Mouse (Mus musculus): Measurements from ENCODE around the gene Gm3604. TPM values are rescaled to one million over a fixed set of nuclear protein-coding genes. Genes with fewer than 3 reads are reported as not detected.
"Not testable (repeated sequence)": the region's sequence is repeated elsewhere in the genome, so short reads cannot be mapped to it uniquely, and the experiment has no call there.

The Gm3604 gene
- polyA plus RNA-seq (2015; fragmentation: Nextera tagmentation; extraction: Ambion mirVana): 2.4 and 3.1 TPM in 2 replicates

DNA sequence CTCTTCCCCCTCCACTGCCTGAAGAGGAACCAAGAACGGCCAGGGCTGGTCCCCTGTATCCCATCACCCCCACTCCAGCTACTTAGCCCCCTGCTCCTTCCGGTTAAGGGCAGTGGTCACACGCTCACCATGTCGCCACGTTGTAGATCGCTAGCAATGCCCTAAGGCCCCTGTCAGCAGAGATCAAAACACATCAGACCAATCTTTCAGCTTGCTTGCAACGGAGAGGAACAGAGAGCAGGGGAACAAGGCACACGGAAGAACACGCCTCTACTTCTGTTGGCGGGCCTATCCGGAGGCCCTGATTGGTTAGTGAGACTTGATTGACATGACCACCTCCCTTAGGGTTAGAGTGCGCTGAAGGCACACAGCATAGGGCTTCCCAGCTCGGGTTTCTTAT is at the start of gene Gm3604:
Gene Gm3604, minus strand, starts transcription at position 226 of the 400 bp plus-strand sequence.
- not testable (repeated sequence) for H3K27me3 ChIP-seq (replicated peaks; ENCODE audit: control insufficient read depth, insufficient read depth, low read length); H3K4me1 ChIP-seq (replicated peaks; ENCODE audit: control insufficient read depth, insufficient read depth, low read length); H3K27ac ChIP-seq (ENCODE audit: low read length); H3K36me3 ChIP-seq (ENCODE audit: control insufficient read depth, insufficient read depth); ATAC-seq; H3K9me3 ChIP-seq (ENCODE audit: control insufficient read depth, low read length)
- Histone ChIP-seq H3K4me3 (replicated peaks; ENCODE audit: low read length) (peak within 1 kb of the TSS; percentile 40), H3K9ac (replicated peaks; ENCODE audit: low read depth, low read length) (peak within 1 kb of the TSS; percentile 32; the same call in 1 of the 2 replicates), H3K4me2 (ENCODE audit: low read length) (peak within 1 kb of the TSS; percentile 26; the same call in 1 of the 2 replicates)
- 8% methylated on average over 13 of the region's 13 CpGs for WGBS

- H3K4me1 ChIP-seq (replicated peaks; ENCODE audit: control insufficient read depth, insufficient read depth, low read length); H3K9ac ChIP-seq (replicated peaks; ENCODE audit: low read depth, low read length); H3K27ac ChIP-seq (ENCODE audit: low read length); ATAC-seq; H3K9me3 ChIP-seq (ENCODE audit: control insufficient read depth, low read length); H3K4me3 ChIP-seq (replicated peaks; ENCODE audit: low read length); H3K27me3 ChIP-seq (replicated peaks; ENCODE audit: control insufficient read depth, insufficient read depth, low read length); H3K36me3 ChIP-seq (ENCODE audit: control insufficient read depth, insufficient read depth); H3K4me2 ChIP-seq (ENCODE audit: low read length): not testable (repeated sequence)
- WGBS: 64% methylated on average over 3 of the region's 3 CpGs
Observed at GRCm38 (mm10) chr13:62399206-62399605, 16.2 kb upstream of the Gm3604 start.

DNA sequence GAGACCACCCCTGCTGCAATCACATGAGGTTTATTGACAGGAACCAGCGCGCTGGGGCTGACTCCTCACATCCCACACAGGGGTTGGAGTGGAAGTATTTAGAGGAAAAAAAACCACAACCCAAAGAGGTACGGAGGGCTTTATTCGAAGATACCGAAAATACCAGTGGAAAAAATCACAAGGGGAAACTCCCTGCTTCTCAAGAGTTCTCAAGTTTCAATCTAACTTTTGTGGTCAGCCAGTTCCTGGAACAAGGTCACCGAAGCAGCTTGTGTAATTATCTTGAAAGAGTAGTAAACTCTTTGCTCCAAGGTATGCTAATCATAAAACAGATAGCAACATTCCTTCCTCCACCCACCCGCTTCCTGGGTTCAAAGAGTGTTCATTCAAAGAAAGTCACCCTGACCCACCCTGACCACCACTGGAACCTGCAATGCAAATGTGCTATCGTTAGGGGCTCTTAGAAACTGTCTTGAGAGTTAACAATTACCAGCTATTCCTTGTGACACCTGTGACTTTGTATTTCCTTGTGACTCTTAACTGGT is 7.2 kb upstream of the Gm3604 start:
- H3K27me3 ChIP-seq (replicated peaks; ENCODE audit: control insufficient read depth, insufficient read depth, low read length); H3K36me3 ChIP-seq (ENCODE audit: control insufficient read depth, insufficient read depth); H3K9me3 ChIP-seq (ENCODE audit: control insufficient read depth, low read length); H3K4me2 ChIP-seq (ENCODE audit: low read length); H3K4me1 ChIP-seq (replicated peaks; ENCODE audit: control insufficient read depth, insufficient read depth, low read length); ATAC-seq; H3K9ac ChIP-seq (replicated peaks; ENCODE audit: low read depth, low read length); H3K4me3 ChIP-seq (replicated peaks; ENCODE audit: low read length); H3K27ac ChIP-seq (ENCODE audit: low read length): not testable (repeated sequence)
- 91% methylated on average over 8 of the region's 8 CpGs for WGBS

DNA sequence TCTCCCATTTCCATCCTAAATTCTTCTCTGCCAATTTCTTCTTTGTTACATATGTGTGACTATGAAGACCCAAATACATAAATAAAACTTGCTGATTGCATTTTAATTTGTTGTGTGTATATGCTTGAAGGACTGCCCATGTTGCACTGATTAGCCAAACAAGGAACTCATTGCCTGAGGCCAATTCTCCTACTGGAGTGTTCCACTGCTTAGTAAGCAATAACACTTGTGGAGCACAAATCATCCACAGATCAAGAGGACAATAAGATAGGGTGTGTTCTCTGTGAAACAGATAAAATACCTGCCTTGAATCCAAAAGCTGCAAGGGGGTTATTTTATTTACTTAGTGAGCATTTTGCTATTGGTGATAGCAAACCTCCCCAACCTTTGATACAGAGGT is 51.2 kb downstream of the Gm3604 start:
- Histone ChIP-seq H3K9me3 (ENCODE audit: control insufficient read depth, low read length) (peaks cover 6% of the 10 kb centered on the region), H3K4me1 (replicated peaks; ENCODE audit: control insufficient read depth, insufficient read depth, low read length) (no peaks in the 10 kb centered on the region), H3K9ac (replicated peaks; ENCODE audit: low read depth, low read length) (no peak overlapping the region), H3K27ac (ENCODE audit: low read length) (no peak overlapping the region), H3K27me3 (replicated peaks; ENCODE audit: control insufficient read depth, insufficient read depth, low read length) (no peaks in the 10 kb centered on the region), H3K4me2 (ENCODE audit: low read length) (no peak overlapping the region), H3K36me3 (ENCODE audit: control insufficient read depth, insufficient read depth) (no peaks in the 10 kb centered on the region), H3K4me3 (replicated peaks; ENCODE audit: low read length) (no peak overlapping the region)
- ATAC-seq: no peak

GRCm38 (mm10) chr13:62331381-62331780 is 51.6 kb downstream of the Gm3604 start:
- 68% methylated on average over 2 of the region's 2 CpGs for WGBS
- Histone ChIP-seq H3K9ac (replicated peaks; ENCODE audit: low read depth, low read length) (no peak overlapping the region), H3K27ac (ENCODE audit: low read length) (no peak overlapping the region), H3K9me3 (ENCODE audit: control insufficient read depth, low read length) (peaks cover 6% of the 10 kb centered on the region), H3K4me1 (replicated peaks; ENCODE audit: control insufficient read depth, insufficient read depth, low read length) (no peaks in the 10 kb centered on the region), H3K27me3 (replicated peaks; ENCODE audit: control insufficient read depth, insufficient read depth, low read length) (no peaks in the 10 kb centered on the region), H3K36me3 (ENCODE audit: control insufficient read depth, insufficient read depth) (no peaks in the 10 kb centered on the region), H3K4me3 (replicated peaks; ENCODE audit: low read length) (no peak overlapping the region), H3K4me2 (ENCODE audit: low read length) (no peak overlapping the region)
- ATAC-seq: no peak

Small RNAs within 50 kb of the gene (microRNA-seq; reads per million reads assigned to microRNA genes)
- gene Gm25933: not detected

Other genes with a start within 250 kb of the Gm3604 start
- gene Gm49359, start 83.7 kb upstream of the Gm3604 start, polyA plus RNA-seq (2015; fragmentation: Nextera tagmentation; extraction: Ambion mirVana): 18.9 and 19.1 TPM in 2 replicates
- not detected in 2 replicates for gene Zfp935, start 175.3 kb upstream of the Gm3604 start, polyA plus RNA-seq (2015; fragmentation: Nextera tagmentation; extraction: Ambion mirVana)
- gene Zfp934, start 188.0 kb upstream of the Gm3604 start, polyA plus RNA-seq (2015; fragmentation: Nextera tagmentation; extraction: Ambion mirVana): 14.3 and 15.0 TPM in 2 replicates
- 12.0 and 13.3 TPM in 2 replicates for gene 6720489N17Rik, start 241.0 kb upstream of the Gm3604 start, polyA plus RNA-seq (2015; fragmentation: Nextera tagmentation; extraction: Ambion mirVana)